Mouse (Mus musculus) heart, embryonic 16.5 days (tissue): ENCODE data around the gene Dio1. TPM values are rescaled to one million over a fixed set of nuclear protein-coding genes. Genes with fewer than 3 reads are reported as not detected.

ENCODE experiments used
- ATAC-seq: fragments of 200-750 bp; cut with Nextera tagmentation; replicated peaks from 2 replicates; pipeline ENCODE4 v1.8.0; 2017; ENCODE audit warnings: moderate number of reproducible peaks; ENCODE audit not compliant: insufficient read depth, low FRiP score; ENCODE audit errors: extremely low read depth
- H3K27ac ChIP-seq: fragments of 300-500 bp; sonication (generic); 2 replicates; pipeline ENCODE4 v1.5.1; 2014; ENCODE audit warnings: mild to moderate bottlenecking, low read length, control low read depth, moderate library complexity
- H3K27me3 ChIP-seq: fragments of 300-500 bp; sonication (generic); 2 replicates; pipeline ENCODE4 v1.6.1; 2014; ENCODE audit warnings: low read length, mixed read lengths; ENCODE audit not compliant: control insufficient read depth, insufficient read depth
- H3K36me3 ChIP-seq: fragments of 300-500 bp; sonication (generic); 2 replicates; pipeline ENCODE4 v1.6.1; 2014; ENCODE audit not compliant: control insufficient read depth, insufficient read depth
- H3K4me1 ChIP-seq: fragments of 300-500 bp; sonication (generic); 2 replicates; pipeline ENCODE4 v1.6.1; 2014; ENCODE audit warnings: low read length, mixed read lengths; ENCODE audit not compliant: control insufficient read depth, insufficient read depth
- H3K4me2 ChIP-seq: fragments of 300-500 bp; sonication (generic); 2 replicates; pipeline ENCODE4 v1.6.1; 2014; ENCODE audit warnings: low read depth, mild to moderate bottlenecking, control low read depth, low read length
- H3K4me3 ChIP-seq: fragments of 300-500 bp; sonication (generic); 2 replicates; pipeline ENCODE4 v1.5.1; 2014; ENCODE audit warnings: mild to moderate bottlenecking, control low read depth, low read length
- H3K9ac ChIP-seq: fragments of 300-500 bp; sonication (generic); 2 replicates; pipeline ENCODE4 v1.6.1; 2014; ENCODE audit warnings: low read length, control low read depth
- H3K9me3 ChIP-seq: fragments of 300-500 bp; sonication (generic); replicated peaks from 2 replicates; pipeline ENCODE4 v1.6.1; 2016; ENCODE audit warnings: low read length; ENCODE audit not compliant: control insufficient read depth
- WGBS: fragments of 180-500 bp; shearing (Covaris S2); extraction: QIAGEN DNeasy Blood & Tissue Kit; methylation state at CpG from one replicate; pipeline ENCODE4 v1.1.7; 2014; 5-methylcytosine and 5-hydroxymethylcytosine counted together
- polyA plus RNA-seq: library from polyadenylated mRNA; unstranded; fragments of >200 nt; fragmentation: Nextera tagmentation; extraction: Ambion mirVana; gene quantifications from 2 replicates; pipeline ENCODE4 v1.2.1, GENCODE M21; 2015

Dio1 gene
- polyA plus RNA-seq, 1 experiment from 2014 or later, result 0.91 TPM

GRCm38 (mm10) chr4:107313690-107314478, 6.9 kb upstream of the Dio1 start, which contains the start of gene Yipf1:
Gene Yipf1, plus strand, starts transcription at chr4:107314363.
- ATAC-seq, result peak; percentile 92
- Histone ChIP-seq H3K4me3 (peak within 1 kb of the TSS; percentile 64), H3K9me3 (no peaks in the 10 kb centered on the region), H3K27ac (peak within 1 kb of the TSS; percentile 60), H3K36me3 (peaks cover 2% of the 10 kb centered on the region; the same call in 1 of the 2 replicates), H3K9ac (peak within 1 kb of the TSS; percentile 82), H3K27me3 (no peaks in the 10 kb centered on the region), H3K4me1 (peaks cover 8% of the 10 kb centered on the region), H3K4me2 (peak within 1 kb of the TSS; percentile 75)
- WGBS, result under 1% methylated on average over 29 of the region's 29 CpGs

- Histone ChIP-seq H3K27ac (no peak overlapping the region), H3K4me2 (no peak overlapping the region), H3K4me3 (no peak overlapping the region), H3K36me3 (no peaks in the 10 kb centered on the region), H3K9ac (no peak overlapping the region), H3K4me1 (no peaks in the 10 kb centered on the region), H3K27me3 (no peaks in the 10 kb centered on the region; the same call in 1 of the 2 replicates), H3K9me3 (no peaks in the 10 kb centered on the region)
- WGBS, result 57% methylated on average over 3 of the region's 3 CpGs
- ATAC-seq, result no peak
Observed at GRCm38 (mm10) chr4:107303531-107303930, 3.4 kb downstream of the Dio1 start.

- no peak overlapping the region for H3K4me3 ChIP-seq
- 72% methylated on average over 4 of the region's 4 CpGs for WGBS
- ATAC-seq, result no peak
Observed at GRCm38 (mm10) chr4:107302832-107303231, 4.1 kb downstream of the Dio1 start.

GRCm38 (mm10) chr4:107302221-107302620, 4.7 kb downstream of the Dio1 start:
- WGBS, result 86% methylated on average over 9 of the region's 9 CpGs
- ATAC-seq, result no peak
- no peak overlapping the region for H3K4me2 ChIP-seq

More at GRCm38 (mm10) chr4:107302832-107303231, 4.1 kb downstream of the Dio1 start:
- Histone ChIP-seq H3K27ac (no peak overlapping the region), H3K9me3 (no peaks in the 10 kb centered on the region), H3K4me2 (no peak overlapping the region), H3K36me3 (no peaks in the 10 kb centered on the region), H3K27me3 (no peaks in the 10 kb centered on the region; the same call in 1 of the 2 replicates), H3K4me1 (no peaks in the 10 kb centered on the region), H3K9ac (no peak overlapping the region)

DNA sequence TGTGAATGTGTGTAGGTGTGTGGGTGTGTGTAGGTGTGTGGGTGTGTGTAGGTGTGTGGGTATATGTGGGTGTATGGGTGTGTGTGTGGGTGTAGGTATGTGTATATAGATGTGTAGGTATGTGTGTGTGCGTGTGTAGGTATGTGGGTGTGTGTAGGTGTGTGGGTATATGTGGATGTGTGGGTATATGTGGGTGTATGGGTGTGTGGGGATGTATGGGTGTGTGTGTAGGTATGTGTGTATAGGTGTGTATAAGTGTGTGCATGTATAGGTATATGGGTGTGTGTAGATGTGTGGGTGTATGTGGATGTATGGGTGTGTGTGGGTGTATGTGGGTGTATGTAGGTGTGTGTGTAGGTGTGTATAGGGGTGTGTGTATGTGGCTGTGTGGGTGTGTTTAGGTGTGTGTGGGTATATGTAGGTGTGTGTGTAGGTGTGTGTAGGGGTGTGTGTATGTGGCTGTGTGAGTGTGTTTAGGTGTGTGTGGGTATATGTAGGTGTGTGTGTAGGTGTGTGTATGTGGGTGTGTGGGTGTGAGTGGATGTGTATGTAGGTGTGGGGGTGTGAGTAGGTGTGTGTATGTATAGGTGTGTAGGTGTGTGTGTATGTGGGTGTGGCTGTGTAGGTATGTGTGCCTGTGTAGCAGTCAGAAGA, 5.9 kb downstream of the Dio1 start:
- Histone ChIP-seq H3K9ac (no peak overlapping the region), H3K4me1 (no peaks in the 10 kb centered on the region), H3K27me3 (no peaks in the 10 kb centered on the region; the same call in 1 of the 2 replicates), H3K4me2 (no peak overlapping the region), H3K36me3 (no peaks in the 10 kb centered on the region), H3K27ac (no peak overlapping the region), H3K4me3 (no peak overlapping the region), H3K9me3 (no peaks in the 10 kb centered on the region)
- no peak; the same call in 1 of the 2 replicates for ATAC-seq
- WGBS, result 90% methylated on average over 1 of the region's 1 CpGs

More at GRCm38 (mm10) chr4:107302221-107302620, 4.7 kb downstream of the Dio1 start:
- H3K4me3 ChIP-seq, result no peak overlapping the region
- H3K27ac ChIP-seq, result no peak overlapping the region
- no peak overlapping the region for H3K9ac ChIP-seq
- H3K27me3 ChIP-seq, result no peaks in the 10 kb centered on the region; the same call in 1 of the 2 replicates
- no peaks in the 10 kb centered on the region for H3K4me1 ChIP-seq
- no peaks in the 10 kb centered on the region for H3K9me3 ChIP-seq
- H3K36me3 ChIP-seq, result no peaks in the 10 kb centered on the region

GRCm38 (mm10) chr4:107300371-107300770, 6.6 kb downstream of the Dio1 start:
- Histone ChIP-seq H3K27ac (no peak overlapping the region), H3K9ac (no peak overlapping the region), H3K4me2 (no peak overlapping the region), H3K9me3 (no peaks in the 10 kb centered on the region), H3K27me3 (no peaks in the 10 kb centered on the region), H3K4me1 (no peaks in the 10 kb centered on the region), H3K36me3 (no peaks in the 10 kb centered on the region), H3K4me3 (no peak overlapping the region)
- 75% methylated on average over 4 of the region's 4 CpGs for WGBS
- ATAC-seq, result no peak

DNA sequence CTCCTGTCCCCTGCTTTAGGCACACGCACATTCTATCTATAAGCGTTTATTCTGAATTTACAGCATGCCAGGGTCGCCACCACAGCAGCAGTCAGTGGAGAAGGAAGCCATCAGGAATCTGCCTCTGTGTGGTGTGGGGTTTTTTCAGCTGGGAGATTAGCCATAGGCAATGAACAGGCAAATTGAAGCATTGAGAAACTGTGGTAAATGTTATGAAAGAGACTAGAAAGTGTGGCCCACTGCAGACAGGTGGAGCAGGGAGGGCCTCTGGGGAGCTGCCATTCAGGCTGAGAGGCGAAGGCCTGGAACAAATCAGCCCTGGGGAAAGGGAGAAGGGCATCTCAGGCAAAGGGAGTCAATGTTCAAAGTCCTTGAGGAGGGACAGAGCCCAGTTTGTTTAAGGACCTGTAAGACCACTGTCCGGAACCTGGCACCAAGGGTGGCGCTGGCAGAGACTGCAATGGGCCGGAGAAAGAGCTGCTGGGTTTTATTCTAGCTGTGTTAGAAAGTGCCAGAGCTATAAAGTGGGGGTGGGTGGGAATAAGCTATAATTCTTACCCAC, 7.1 kb downstream of the Dio1 start:
- H3K36me3 ChIP-seq, result no peaks in the 10 kb centered on the region
- no peak overlapping the region for H3K27ac ChIP-seq
- ATAC-seq, result no peak
- H3K4me3 ChIP-seq, result no peak overlapping the region
- H3K9ac ChIP-seq, result no peak overlapping the region
- H3K9me3 ChIP-seq, result no peaks in the 10 kb centered on the region
- no peak overlapping the region for H3K4me2 ChIP-seq
- H3K27me3 ChIP-seq, result no peaks in the 10 kb centered on the region
- H3K4me1 ChIP-seq, result no peaks in the 10 kb centered on the region
- whole genome bisulfite sequencing, result 88% methylated on average over 7 of the region's 7 CpGs

GRCm38 (mm10) chr4:107298071-107298606, 8.8 kb downstream of the Dio1 start:
- 76% methylated on average over 8 of the region's 8 CpGs for WGBS
- no peak overlapping the region for H3K27ac ChIP-seq
- ATAC-seq, result no peak
- no peak overlapping the region for H3K4me2 ChIP-seq
- H3K9me3 ChIP-seq, result no peaks in the 10 kb centered on the region
- peaks cover 2% of the 10 kb centered on the region; the same call in 1 of the 2 replicates for H3K27me3 ChIP-seq
- no peak overlapping the region for H3K4me3 ChIP-seq
- no peaks in the 10 kb centered on the region for H3K36me3 ChIP-seq
- no peak overlapping the region for H3K9ac ChIP-seq
- H3K4me1 ChIP-seq, result no peaks in the 10 kb centered on the region
